Mouse (Mus musculus): ENCODE measurements around the gene Xlr5a. TPM values are rescaled to one million over a fixed set of nuclear protein-coding genes. Genes with fewer than 3 reads are reported as not detected.
A peak's percentile ranks its signal among the peaks of the same experiment; 100 is the strongest.
"Not testable (repeated sequence)": the region's sequence is repeated elsewhere in the genome, so short reads cannot be mapped to it uniquely, and the experiment has no call there.

Gene Xlr5a
- polyA plus RNA-seq, 2 experiments from 2014 or later, result not detected

GRCm38 (mm10) chrX:73143218-73143618, 149.6 kb downstream of the Xlr5a start:
- peak; percentile 79 for ATAC-seq

- peak; percentile 80 for ATAC-seq
Measured at GRCm38 (mm10) chrX:73122859-73123829, 169.6 kb downstream of the Xlr5a start.

- not testable (repeated sequence) for ATAC-seq
Measured at GRCm38 (mm10) chrX:73116747-73117146, 176.0 kb downstream of the Xlr5a start, which contains the start of gene Gm14685. Gm14685 (plus strand) TSS chrX:73117047.

- ATAC-seq, result not testable (repeated sequence)
Measured at GRCm38 (mm10) chrX:73096941-73097508, 195.8 kb downstream of the Xlr5a start, which contains the start of gene Xlr3a. Xlr3a (minus strand) TSS chrX:73097095.

- ATAC-seq, result peak; percentile 63
Measured at GRCm38 (mm10) chrX:73082267-73083055, 210.3 kb downstream of the Xlr5a start, which contains the start of gene Xlr4a. Xlr4a (minus strand) TSS chrX:73082478.

- ATAC-seq, result not testable (repeated sequence)
Measured at GRCm38 (mm10) chrX:73066765-73067312, 225.9 kb downstream of the Xlr5a start.

- no peak for ATAC-seq
Measured at GRCm38 (mm10) chrX:73064415-73064793, 228.4 kb downstream of the Xlr5a start, which contains the start of gene Pnma3. Pnma3 (plus strand) TSS chrX:73064787.

GRCm38 (mm10) chrX:73063512-73064414, 229.0 kb downstream of the Xlr5a start:
- ATAC-seq, result no peak

- ATAC-seq, result no peak
Measured at GRCm38 (mm10) chrX:73062323-73062722, 230.5 kb downstream of the Xlr5a start.

GRCm38 (mm10) chrX:73061528-73061927, 231.2 kb downstream of the Xlr5a start:
- ATAC-seq, result no peak

Other genes starting within 250 kb of the Xlr5a start
- gene Pnma3, start 228.2 kb downstream of the Xlr5a start, polyA plus RNA-seq (2017; shearing (Covaris generic)), result not detected
- 100 to 1,000 TPM; 141 TPM for gene Xlr4a, start 210.5 kb downstream of the Xlr5a start, polyA plus RNA-seq (2017; shearing (Covaris generic))
- gene Xlr3a, start 195.9 kb downstream of the Xlr5a start, polyA plus RNA-seq (2017; shearing (Covaris generic)), result under 1 TPM in 1 of 2 experiments, not detected in 1; 0.79 TPM
- not detected for gene Gm14685, start 175.9 kb downstream of the Xlr5a start, polyA plus RNA-seq (2017; shearing (Covaris generic))
- gene Xlr5b, start 144.2 kb downstream of the Xlr5a start, polyA plus RNA-seq (2017; shearing (Covaris generic)), result not detected
- gene DXBay18, start 143.5 kb downstream of the Xlr5a start, polyA plus RNA-seq (2017; shearing (Covaris generic)), result not detected
- not detected for gene Spin2d, start 116.0 kb downstream of the Xlr5a start, polyA plus RNA-seq (2017; shearing (Covaris generic))
- 10 to 100 TPM; 12.5 to 22.5 TPM for gene Xlr3b, start 100.8 kb downstream of the Xlr5a start, polyA plus RNA-seq (2017; shearing (Covaris generic))
- gene Xlr4b, start 78.6 kb downstream of the Xlr5a start, polyA plus RNA-seq (2017; shearing (Covaris generic)), result 100 to 1,000 TPM; 164 to 182 TPM
- gene F8a, start 64.7 kb downstream of the Xlr5a start, polyA plus RNA-seq (2017; shearing (Covaris generic)), result 1 to 10 TPM in 1 of 2 experiments, under 1 TPM in 1; 0.47 to 1.6 TPM
- 100 to 1,000 TPM; 102 to 135 TPM for gene Xlr4c, start 49.8 kb downstream of the Xlr5a start, polyA plus RNA-seq (2017; shearing (Covaris generic))
- gene Xlr3c, start 27.6 kb downstream of the Xlr5a start, polyA plus RNA-seq (2017; shearing (Covaris generic)), result not detected
- under 1 TPM in 1 of 2 experiments, not detected in 1; 0.26 TPM for gene Xlr5c, start within 50 bp of the Xlr5a start, polyA plus RNA-seq (2017; shearing (Covaris generic))
- gene Gm45015, start 43.9 kb upstream of the Xlr5a start, polyA plus RNA-seq (2017; shearing (Covaris generic)), result not detected
- gene Zfp275, start 49.6 kb upstream of the Xlr5a start, polyA plus RNA-seq (2017; shearing (Covaris generic)), result 10 to 100 TPM; 11.1 to 11.4 TPM
- not detected for gene Gm18336, start 105.8 kb upstream of the Xlr5a start, polyA plus RNA-seq (2017; shearing (Covaris generic))
- gene Zfp92, start 118.1 kb upstream of the Xlr5a start, polyA plus RNA-seq (2017; shearing (Covaris generic)), result under 1 TPM in 1 of 2 experiments, not detected in 1; 0.27 TPM
- not detected for gene Trex2, start 142.4 kb upstream of the Xlr5a start, polyA plus RNA-seq (2017; shearing (Covaris generic))
- gene Haus7, start 166.1 kb upstream of the Xlr5a start, polyA plus RNA-seq (2017; shearing (Covaris generic)), result 10 to 100 TPM; 23.5 to 27.7 TPM
- not detected for gene Bgn, start 190.6 kb upstream of the Xlr5a start, polyA plus RNA-seq (2017; shearing (Covaris generic))
- not detected for gene Atp2b3, start 210.1 kb upstream of the Xlr5a start, polyA plus RNA-seq (2017; shearing (Covaris generic))